Mouse (Mus musculus): ENCODE measurements at regions not wholly inside any gene's neighbourhood (a gene's known extent, or its start where the extent isn't known, plus 50 kb on each side); places are given as distances from the start of the nearest gene placed in this dataset.

DNA sequence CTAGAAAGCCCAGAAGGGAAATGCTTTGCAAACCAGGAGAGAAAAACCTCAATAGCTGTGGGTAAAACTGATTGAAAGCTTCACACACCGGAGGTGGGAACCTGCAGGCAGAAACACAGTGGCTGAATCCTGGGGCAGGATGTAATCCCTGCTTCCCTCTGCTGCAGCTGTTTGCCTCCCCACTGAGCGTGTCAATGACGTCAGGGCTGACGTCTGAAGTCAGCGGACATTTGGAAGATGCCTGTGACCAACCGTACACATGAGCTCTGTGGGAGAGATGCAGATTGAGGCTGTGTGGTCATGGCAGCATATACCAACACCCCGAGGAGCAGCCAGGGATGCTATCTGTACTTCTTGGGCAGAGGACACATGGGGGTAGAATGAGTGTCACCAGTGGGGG lies 151.5 kb upstream of the Atp6ap2 start:
- TF ChIP-seq CTCF (IDR thresholded peaks at IDR 0.05; ENCODE audit: borderline replicate concordance, insufficient read depth, low read length) (no peak), POLR2A (IDR thresholded peaks at IDR 0.05; ENCODE audit: low read depth, low read length) (no peak)

All from embryonic fibroblast, embryonic 13.5 days (primary cell).